Mouse (Mus musculus) kidney, embryonic 15.5 days (tissue): ENCODE measurements at regions not wholly inside any gene's neighbourhood (a gene's known extent, or its start where the extent isn't known, plus 50 kb on each side); places are given as distances from the start of the nearest gene placed in this dataset. TPM values are rescaled to one million over a fixed set of nuclear protein-coding genes. Genes with fewer than 3 reads are reported as not detected.

ENCODE experiments used
- ATAC-seq: fragments of 200-750 bp; cut with Nextera tagmentation; replicated peaks from 2 replicates; pipeline ENCODE4 v1.8.0; 2017; ENCODE audit warnings: moderate TSS enrichment; ENCODE audit not compliant: low FRiP score
- H3K27ac ChIP-seq: fragments of 300-500 bp; sonication (generic); 2 replicates; pipeline ENCODE4 v1.5.1; 2015; ENCODE audit warnings: mild to moderate bottlenecking, inconsistent platforms
- H3K27me3 ChIP-seq: fragments of 300-500 bp; sonication (generic); 2 replicates; pipeline ENCODE4 v1.6.1; 2015; ENCODE audit warnings: inconsistent platforms
- H3K36me3 ChIP-seq: fragments of 300-500 bp; sonication (generic); 2 replicates; pipeline ENCODE4 v1.6.1; 2015; ENCODE audit warnings: inconsistent platforms
- H3K4me1 ChIP-seq: fragments of 300-500 bp; sonication (generic); 2 replicates; pipeline ENCODE4 v1.6.1; 2015; ENCODE audit warnings: inconsistent platforms
- H3K4me2 ChIP-seq: fragments of 300-500 bp; sonication (generic); 2 replicates; pipeline ENCODE4 v1.6.1; 2015; ENCODE audit warnings: moderate library complexity, mild to moderate bottlenecking, inconsistent platforms
- H3K4me3 ChIP-seq: fragments of 300-500 bp; sonication (generic); replicated peaks from 2 replicates; pipeline ENCODE4 v1.5.1; 2015; ENCODE audit warnings: mild to moderate bottlenecking, inconsistent platforms
- H3K9ac ChIP-seq: fragments of 300-500 bp; sonication (generic); 2 replicates; pipeline ENCODE4 v1.6.1; 2015; ENCODE audit warnings: mild to moderate bottlenecking, inconsistent platforms
- H3K9me3 ChIP-seq: fragments of 300-500 bp; sonication (generic); replicated peaks from 2 replicates; pipeline ENCODE4 v1.6.1; 2016; ENCODE audit warnings: inconsistent platforms
- WGBS: fragments of 180-500 bp; shearing (Covaris S2); methylation state at CpG from one replicate; pipeline ENCODE4 v1.1.7; 2015; ENCODE audit warnings: mixed read lengths; 5-methylcytosine and 5-hydroxymethylcytosine counted together
- microRNA-seq: library from miRNA; unstranded; fragments of <30 nt; microRNA quantifications from one replicate; pipeline ENCODE4, GENCODE M21; 2016

DNA sequence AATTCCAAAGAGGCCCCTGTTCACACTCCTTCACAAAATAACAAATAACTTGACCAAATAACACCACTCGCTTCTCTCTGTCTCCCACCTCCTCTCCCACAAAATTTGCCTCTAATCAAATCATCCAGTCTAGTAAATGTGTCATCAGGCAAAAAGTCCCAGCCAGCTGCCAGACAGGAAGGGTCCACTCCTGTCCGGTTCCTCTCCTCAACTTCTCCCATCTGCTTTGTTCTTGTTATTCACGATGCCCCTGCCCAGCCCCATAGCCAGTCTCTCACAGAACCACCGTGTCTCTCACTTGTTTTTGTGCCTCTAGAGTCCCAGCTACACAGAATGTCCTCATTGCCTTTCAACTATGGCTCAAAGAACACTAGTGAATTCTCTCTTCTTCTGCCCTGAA, 53.8 kb downstream of the Ch25h start:
- H3K9ac ChIP-seq = no peak overlapping the region
- H3K4me1 ChIP-seq = 0 out of 2 replicates have a peak, but pooled peaks cover 3% of the 10 kb centered on the region
- no peaks in the 10 kb centered on the region for H3K36me3 ChIP-seq
- 48% methylated on average over 4 of the region's 4 CpGs for WGBS
- no peak overlapping the region for H3K27ac ChIP-seq
- ATAC-seq = no peak
- no peak overlapping the region for H3K4me2 ChIP-seq
- no peaks in the 10 kb centered on the region for H3K9me3 ChIP-seq
- H3K4me3 ChIP-seq = no peak overlapping the region
- H3K27me3 ChIP-seq = no peaks in the 10 kb centered on the region

GRCm38 (mm10) chr19:34420293-34420792, 54.6 kb downstream of the Ch25h start:
- Histone ChIP-seq H3K4me1 (0 out of 2 replicates have a peak, but pooled peaks cover 3% of the 10 kb centered on the region), H3K36me3 (no peaks in the 10 kb centered on the region)

GRCm38 (mm10) chr19:34407176-34407575, 67.8 kb downstream of the Ch25h start:
- Histone ChIP-seq H3K27me3 (no peaks in the 10 kb centered on the region), H3K4me2 (no peak overlapping the region), H3K36me3 (no peaks in the 10 kb centered on the region), H3K9me3 (no peaks in the 10 kb centered on the region), H3K4me1 (no peaks in the 10 kb centered on the region), H3K9ac (no peak overlapping the region), H3K4me3 (no peak overlapping the region), H3K27ac (no peak overlapping the region)
- WGBS = 71% methylated on average over 1 of the region's 1 CpGs
- no peak for ATAC-seq

More at GRCm38 (mm10) chr19:34420293-34420792, 54.6 kb downstream of the Ch25h start:
- H3K9me3 ChIP-seq = no peaks in the 10 kb centered on the region
- H3K4me2 ChIP-seq = no peak overlapping the region
- H3K9ac ChIP-seq = no peak overlapping the region
- ATAC-seq = no peak
- WGBS = 60% methylated on average over 8 of the region's 8 CpGs
- no peaks in the 10 kb centered on the region for H3K27me3 ChIP-seq
- peak overlapping the region; percentile 30; the same call in 1 of the 2 replicates for H3K27ac ChIP-seq
- H3K4me3 ChIP-seq = no peak overlapping the region

DNA sequence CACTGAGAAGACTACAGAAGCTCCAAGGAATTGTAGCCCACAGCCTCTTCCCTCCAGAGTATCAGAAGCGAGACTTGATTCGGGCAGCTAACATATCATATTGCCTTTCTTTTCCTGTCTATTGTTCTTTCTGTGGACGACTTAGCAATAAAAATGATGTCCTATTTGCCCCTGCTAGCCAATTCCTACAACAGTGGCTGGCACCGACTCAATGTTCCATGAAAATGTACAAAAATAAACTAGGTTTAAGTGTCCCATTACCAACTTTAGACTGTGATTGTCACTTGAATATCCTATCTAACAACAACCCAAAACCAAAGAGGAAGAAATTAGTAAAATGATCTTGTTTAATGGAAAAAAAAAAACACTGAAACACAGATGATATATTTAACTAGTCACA, 68.3 kb downstream of the Ch25h start:
- Histone ChIP-seq H3K4me2 (no peak overlapping the region), H3K4me3 (no peak overlapping the region), H3K27ac (no peak overlapping the region), H3K27me3 (no peaks in the 10 kb centered on the region), H3K4me1 (no peaks in the 10 kb centered on the region), H3K9me3 (no peaks in the 10 kb centered on the region), H3K36me3 (no peaks in the 10 kb centered on the region), H3K9ac (no peak overlapping the region)
- 0 out of 2 replicates have a peak, but pooled peaks have one; percentile 56 for ATAC-seq
- 38% methylated on average over 4 of the region's 4 CpGs for WGBS

- Histone ChIP-seq H3K27ac (0 out of 2 replicates have a peak overlapping the region, but pooled peaks have one; percentile 6), H3K27me3 (no peaks in the 10 kb centered on the region), H3K4me3 (no peak overlapping the region), H3K4me2 (no peak overlapping the region), H3K4me1 (peaks cover 2% of the 10 kb centered on the region; the same call in 1 of the 2 replicates), H3K9me3 (no peaks in the 10 kb centered on the region), H3K9ac (no peak overlapping the region), H3K36me3 (no peaks in the 10 kb centered on the region)
- 81% methylated on average over 9 of the region's 9 CpGs for WGBS
- ATAC-seq = no peak
Observed at GRCm38 (mm10) chr19:34396276-34396675, 78.7 kb downstream of the Ch25h start.

- WGBS = 76% methylated on average over 2 of the region's 2 CpGs
- H3K9ac ChIP-seq = no peak overlapping the region
- no peak overlapping the region for H3K27ac ChIP-seq
Observed at GRCm38 (mm10) chr19:34389940-34390339, 85.0 kb downstream of the Ch25h start.

GRCm38 (mm10) chr19:34382551-34382950, 92.1 kb downstream of the Fas start:
- Histone ChIP-seq H3K4me1 (no peaks in the 10 kb centered on the region), H3K9me3 (no peaks in the 10 kb centered on the region), H3K9ac (no peak overlapping the region), H3K27me3 (no peaks in the 10 kb centered on the region), H3K36me3 (no peaks in the 10 kb centered on the region), H3K4me3 (no peak overlapping the region), H3K4me2 (no peak overlapping the region), H3K27ac (no peak overlapping the region)
- ATAC-seq = no peak

More at GRCm38 (mm10) chr19:34389940-34390339, 85.0 kb downstream of the Ch25h start:
- no peaks in the 10 kb centered on the region for H3K9me3 ChIP-seq
- H3K4me2 ChIP-seq = no peak overlapping the region
- no peak overlapping the region for H3K4me3 ChIP-seq
- H3K27me3 ChIP-seq = no peaks in the 10 kb centered on the region
- peaks cover 2% of the 10 kb centered on the region; the same call in 1 of the 2 replicates for H3K4me1 ChIP-seq
- no peak for ATAC-seq
- no peaks in the 10 kb centered on the region for H3K36me3 ChIP-seq

Small RNAs in the stretch of these regions (microRNA-seq; reads per million reads assigned to microRNA genes)
- gene Gm23060 = not detected
